Mouse (Mus musculus) ovary, postnatal 36 days (tissue): ENCODE data around the gene Asxl1.

Experiments
- DNase-seq: peaks from one replicate; pipeline ENCODE4 v3.0.0; 2022; ENCODE audit warnings: low spot score, mixed read lengths

Gene Asxl1

GRCm38 (mm10) chr2:153443434-153444240 lies 98.0 kb downstream of the Asxl1 start:
- DNase-seq: peak; percentile 57

GRCm38 (mm10) chr2:153444254-153445136 lies 98.9 kb downstream of the Asxl1 start:
- peak; percentile 78 for DNase-seq

- peak; percentile 59 for DNase-seq
Measured at GRCm38 (mm10) chr2:153445137-153446016, 99.7 kb downstream of the Asxl1 start.

GRCm38 (mm10) chr2:153446017-153446408 lies 100.4 kb downstream of the Asxl1 start:
- DNase-seq: no peak

- no peak for DNase-seq
Measured at GRCm38 (mm10) chr2:153446476-153446875, 100.8 kb downstream of the Asxl1 start.

GRCm38 (mm10) chr2:153447719-153448118 lies 102.1 kb downstream of the Asxl1 start:
- no peak for DNase-seq

- DNase-seq: no peak
Measured at GRCm38 (mm10) chr2:153448519-153448918, 102.9 kb downstream of the Asxl1 start.
